Mouse (Mus musculus) heart, postnatal 0 days (tissue): ENCODE data around the gene Ccsap. TPM values are rescaled to one million over a fixed set of nuclear protein-coding genes. Genes with fewer than 3 reads are reported as not detected.

Experiments used
- ATAC-seq: fragments of 200-750 bp; cut with Nextera tagmentation; 2 replicates; pipeline ENCODE4 v1.8.0; 2017; ENCODE audit warnings: low read depth, moderate number of reproducible peaks, moderate library complexity; ENCODE audit not compliant: insufficient read depth
- DNase-seq: peaks from one replicate; pipeline ENCODE4 v3.0.0-alpha.2; 2016; ENCODE audit warnings: low spot score
- H3K27ac ChIP-seq: fragments of 300-500 bp; sonication (generic); 2 replicates; pipeline ENCODE4 v1.5.1; 2014; ENCODE audit warnings: low read depth, mild to moderate bottlenecking
- H3K27me3 ChIP-seq: fragments of 300-500 bp; sonication (generic); 2 replicates; pipeline ENCODE4 v1.6.1; 2014; ENCODE audit warnings: low read length, mixed read lengths; ENCODE audit not compliant: control insufficient read depth, insufficient read depth
- H3K36me3 ChIP-seq: fragments of 300-500 bp; sonication (generic); replicated peaks from 2 replicates; pipeline ENCODE4 v1.6.1; 2014; ENCODE audit warnings: low read length, mixed read lengths; ENCODE audit not compliant: control insufficient read depth, insufficient read depth
- H3K4me1 ChIP-seq: fragments of 300-500 bp; sonication (generic); 2 replicates; pipeline ENCODE4 v1.6.1; 2014; ENCODE audit warnings: antibody characterized with exemption; ENCODE audit not compliant: control insufficient read depth, insufficient read depth
- H3K4me2 ChIP-seq: fragments of 300-500 bp; sonication (generic); 2 replicates; pipeline ENCODE4 v1.6.1; 2014; ENCODE audit warnings: low read depth, mild to moderate bottlenecking, low read length, moderate library complexity
- H3K4me3 ChIP-seq: fragments of 300-500 bp; sonication (generic); 2 replicates; pipeline ENCODE4 v1.5.1; 2014; ENCODE audit warnings: low read depth, low read length
- H3K9ac ChIP-seq: fragments of 300-500 bp; sonication (generic); replicated peaks from 2 replicates; pipeline ENCODE4 v1.6.1; 2014; ENCODE audit warnings: low read depth, low read length, mixed read lengths
- H3K9me3 ChIP-seq: fragments of 300-500 bp; sonication (generic); replicated peaks from 2 replicates; pipeline ENCODE4 v1.6.1; 2016; ENCODE audit warnings: low read length; ENCODE audit not compliant: control insufficient read depth
- CTCF ChIP-seq: IDR thresholded peaks from 2 replicates; pipeline ENCODE4 v1.5.1; 2016; ENCODE audit warnings: antibody characterized with exemption, control low read depth, low read depth
- EP300 ChIP-seq: IDR thresholded peaks from 2 replicates; pipeline ENCODE4 v1.6.1; 2016; ENCODE audit warnings: antibody characterized with exemption, low read depth
- WGBS: fragments of 180-500 bp; shearing (Covaris S2); extraction: QIAGEN DNeasy Blood & Tissue Kit; methylation state at CpG from one replicate; pipeline ENCODE4 v1.1.7; 2014; 5-methylcytosine and 5-hydroxymethylcytosine counted together
- polyA plus RNA-seq: library from polyadenylated mRNA; unstranded; fragments of >200 nt; fragmentation: Nextera tagmentation; extraction: Ambion mirVana; gene quantifications from 2 replicates; pipeline ENCODE4 v1.2.1, GENCODE M21; 2015
- total RNA-seq: library from RNA; depleted of rRNA; stranded (reverse); fragments of >200 nt; gene quantifications from 2 replicates; pipeline ENCODE4 v1.2.3, GENCODE M21; 2014; ENCODE audit warnings: low replicate concordance

Gene Ccsap
- total and polyA plus RNA-seq, 2 experiments from 2014 or later, result 1.2 to 5.1 TPM

DNA sequence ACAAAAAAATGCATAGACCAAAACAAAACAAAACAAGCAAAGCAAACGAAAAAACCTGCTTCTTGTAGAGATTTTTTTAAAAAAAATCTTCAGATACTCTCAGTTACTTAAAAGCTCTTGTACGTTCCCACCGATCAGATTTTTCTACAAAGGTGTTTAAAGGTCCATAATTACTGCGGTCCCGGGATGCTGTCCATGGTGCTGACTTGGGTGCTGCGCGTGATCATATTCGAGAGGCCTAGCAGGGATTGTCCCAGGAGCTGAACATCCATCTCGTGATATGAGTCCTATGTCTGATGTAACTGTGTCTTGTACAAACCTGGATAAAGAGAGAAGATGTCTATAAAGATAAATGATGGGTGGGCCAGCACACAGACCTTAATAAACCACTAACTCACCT, 21.5 kb downstream of the Ccsap start:
- peak; percentile 16 for DNase-seq
- TF ChIP-seq EP300, result no peak
- no peak for TF ChIP-seq CTCF

GRCm38 (mm10) chr8:123836354-123836753, 23.7 kb downstream of the Ccsap start:
- DNase-seq (no peak), ATAC-seq (no peak)

More for the DNA sequence above, 21.5 kb downstream of the Ccsap start:
- Histone ChIP-seq H3K4me2 (no peak overlapping the region), H3K9me3 (no peaks in the 10 kb centered on the region), H3K9ac (no peak overlapping the region), H3K27ac (no peak overlapping the region), H3K36me3 (peaks cover 37% of the 10 kb centered on the region), H3K4me1 (no peaks in the 10 kb centered on the region), H3K27me3 (no peaks in the 10 kb centered on the region), H3K4me3 (no peak overlapping the region)
- ATAC-seq, result no peak
- 67% methylated on average over 9 of the region's 9 CpGs for WGBS

DNA sequence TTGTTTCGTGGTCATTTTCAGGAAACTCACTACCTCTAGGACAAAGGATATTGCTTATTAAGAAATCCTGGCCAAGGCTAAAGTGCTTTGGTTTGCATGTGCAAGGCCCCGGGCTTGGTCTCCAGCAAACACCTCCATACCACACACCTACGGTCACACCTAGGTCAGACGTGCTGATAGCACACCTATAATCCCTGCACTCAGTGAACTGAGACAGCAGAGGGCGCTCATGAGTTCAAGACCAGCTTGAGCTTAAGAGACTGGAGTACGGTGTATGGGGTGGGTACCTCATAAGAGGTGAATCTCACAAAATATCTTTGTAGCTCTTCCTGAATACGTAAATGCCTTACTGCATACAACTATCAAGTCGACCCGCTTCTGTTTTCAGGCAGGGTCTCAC, 24.6 kb downstream of the Ccsap start:
- Histone ChIP-seq H3K4me3 (no peak overlapping the region), H3K27ac (no peak overlapping the region), H3K27me3 (no peaks in the 10 kb centered on the region), H3K36me3 (peaks cover 39% of the 10 kb centered on the region), H3K9ac (no peak overlapping the region), H3K4me2 (no peak overlapping the region), H3K4me1 (no peaks in the 10 kb centered on the region), H3K9me3 (no peaks in the 10 kb centered on the region)
- TF ChIP-seq CTCF (peak; percentile 62), EP300 (no peak)
- ATAC-seq (no peak), DNase-seq (peak; percentile 10)
- WGBS, result 55% methylated on average over 9 of the region's 9 CpGs

More at GRCm38 (mm10) chr8:123836354-123836753, 23.7 kb downstream of the Ccsap start:
- H3K4me2 ChIP-seq, result no peak overlapping the region
- H3K36me3 ChIP-seq, result peaks cover 37% of the 10 kb centered on the region
- no peaks in the 10 kb centered on the region for H3K9me3 ChIP-seq
- no peak overlapping the region for H3K9ac ChIP-seq
- TF ChIP-seq CTCF (no peak), EP300 (no peak)
- WGBS, result 78% methylated on average over 6 of the region's 6 CpGs
- no peak overlapping the region for H3K4me3 ChIP-seq
- no peaks in the 10 kb centered on the region for H3K4me1 ChIP-seq
- H3K27ac ChIP-seq, result no peak overlapping the region
- H3K27me3 ChIP-seq, result no peaks in the 10 kb centered on the region

DNA sequence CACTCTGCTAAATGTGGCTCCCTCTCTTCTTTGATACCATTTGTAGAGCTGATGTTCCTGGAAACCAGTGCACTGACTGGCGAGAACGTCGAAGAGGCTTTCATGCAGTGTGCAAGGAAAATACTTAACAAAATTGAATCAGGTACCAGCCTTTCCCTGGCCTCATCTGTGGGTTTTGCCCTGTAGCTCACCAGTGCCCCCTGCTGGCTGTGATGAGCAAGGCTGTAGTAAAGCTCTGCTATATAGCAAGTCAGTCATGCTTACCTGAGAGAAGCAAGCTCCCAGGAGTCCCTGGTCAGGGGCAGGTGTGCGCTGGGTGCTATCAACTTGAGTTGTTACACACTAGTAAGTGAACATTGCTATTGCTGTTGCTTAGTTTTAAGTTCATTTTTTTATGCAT, 27.3 kb downstream of the Ccsap start:
- peaks cover 64% of the 10 kb centered on the region for H3K36me3 ChIP-seq

GRCm38 (mm10) chr8:123827523-123827922, 32.5 kb downstream of the Ccsap start:
- 88% methylated on average over 13 of the region's 13 CpGs for WGBS
- no peak for ATAC-seq

More for the DNA sequence above, 27.3 kb downstream of the Ccsap start:
- TF ChIP-seq CTCF (peak; percentile 58), EP300 (no peak)
- Histone ChIP-seq H3K9me3 (no peaks in the 10 kb centered on the region), H3K4me1 (no peaks in the 10 kb centered on the region), H3K4me3 (no peak overlapping the region), H3K4me2 (no peak overlapping the region), H3K9ac (no peak overlapping the region), H3K27me3 (no peaks in the 10 kb centered on the region), H3K27ac (no peak overlapping the region)
- DNase-seq, result no peak
- ATAC-seq, result no peak
- 95% methylated on average over 4 of the region's 4 CpGs for WGBS

GRCm38 (mm10) chr8:123826758-123827157, 33.3 kb downstream of the Ccsap start:
- no peak for TF ChIP-seq CTCF
- TF ChIP-seq EP300, result no peak
- Histone ChIP-seq H3K27me3 (no peaks in the 10 kb centered on the region), H3K27ac (no peak overlapping the region), H3K4me2 (no peak overlapping the region), H3K4me1 (no peaks in the 10 kb centered on the region), H3K4me3 (no peak overlapping the region), H3K9me3 (peaks cover 4% of the 10 kb centered on the region; the same call in 1 of the 2 replicates), H3K36me3 (peaks cover 43% of the 10 kb centered on the region), H3K9ac (no peak overlapping the region)
- no peak for ATAC-seq
- DNase-seq, result no peak
- WGBS, result 84% methylated on average over 7 of the region's 7 CpGs

More at GRCm38 (mm10) chr8:123827523-123827922, 32.5 kb downstream of the Ccsap start:
- no peaks in the 10 kb centered on the region for H3K4me1 ChIP-seq
- no peak for DNase-seq
- TF ChIP-seq CTCF, result no peak
- TF ChIP-seq EP300, result no peak
- H3K27me3 ChIP-seq, result no peaks in the 10 kb centered on the region
- H3K9me3 ChIP-seq, result peaks cover 4% of the 10 kb centered on the region; the same call in 1 of the 2 replicates
- H3K4me2 ChIP-seq, result no peak overlapping the region
- no peak overlapping the region for H3K9ac ChIP-seq
- H3K27ac ChIP-seq, result no peak overlapping the region
- H3K4me3 ChIP-seq, result no peak overlapping the region
- peaks cover 45% of the 10 kb centered on the region for H3K36me3 ChIP-seq
